Mouse (Mus musculus) bone marrow, adult 2 months (tissue): ENCODE measurements around the gene Rbp7.

Experiments
- CTCF ChIP-seq: fragments of 200-500 bp; IDR thresholded peaks from 2 replicates; pipeline ENCODE4 v1.5.1; 2011; ENCODE audit warnings: low read length, control low read depth; ENCODE audit not compliant: control insufficient read depth, insufficient read depth
- POLR2A ChIP-seq: fragments of 200-500 bp; IDR thresholded peaks from 2 replicates; pipeline ENCODE4 v1.6.1; 2011; ENCODE audit warnings: low read depth, mild to moderate bottlenecking, control low read depth, low read length, borderline replicate concordance; ENCODE audit not compliant: control insufficient read depth

GRCm38 (mm10) chr4:149496612-149497011 is 41.8 kb upstream of the Rbp7 start:
- TF ChIP-seq POLR2A (no peak), CTCF (no peak)
